Mouse (Mus musculus): Measurements from ENCODE around the gene Sf3a2. TPM values are rescaled to one million over a fixed set of nuclear protein-coding genes. Genes with fewer than 3 reads are reported as not detected.

Gene Sf3a2
- polyA plus RNA-seq, 1 experiment, result 38.5 TPM

GRCm38 (mm10) chr10:80756967-80757366, 41.0 kb upstream of the Sf3a2 start:
- no peak overlapping the region for H3K27ac ChIP-seq (ENCODE audit: insufficient read depth, low read depth, low read length)
- H3K4me1 ChIP-seq (ENCODE audit: control insufficient read depth, insufficient read depth, low read length), result peaks cover 65% of the 10 kb centered on the region
- TF ChIP-seq POLR2A (IDR thresholded peaks at IDR 0.05; ENCODE audit: borderline replicate concordance, low read depth, low read length) (no peak), CTCF (IDR thresholded peaks at IDR 0.05; ENCODE audit: low read depth, low read length) (no peak)
- H3K4me3 ChIP-seq (ENCODE audit: insufficient read depth, low read length), result peak overlapping the region; percentile 91

GRCm38 (mm10) chr10:80757717-80758116, 40.3 kb upstream of the Sf3a2 start:
- Histone ChIP-seq H3K27ac (ENCODE audit: insufficient read depth, low read depth, low read length) (no peak overlapping the region), H3K4me3 (ENCODE audit: insufficient read depth, low read length) (no peak overlapping the region), H3K4me1 (ENCODE audit: control insufficient read depth, insufficient read depth, low read length) (peaks cover 67% of the 10 kb centered on the region)
- TF ChIP-seq CTCF (IDR thresholded peaks at IDR 0.05; ENCODE audit: low read depth, low read length), result no peak

DNA sequence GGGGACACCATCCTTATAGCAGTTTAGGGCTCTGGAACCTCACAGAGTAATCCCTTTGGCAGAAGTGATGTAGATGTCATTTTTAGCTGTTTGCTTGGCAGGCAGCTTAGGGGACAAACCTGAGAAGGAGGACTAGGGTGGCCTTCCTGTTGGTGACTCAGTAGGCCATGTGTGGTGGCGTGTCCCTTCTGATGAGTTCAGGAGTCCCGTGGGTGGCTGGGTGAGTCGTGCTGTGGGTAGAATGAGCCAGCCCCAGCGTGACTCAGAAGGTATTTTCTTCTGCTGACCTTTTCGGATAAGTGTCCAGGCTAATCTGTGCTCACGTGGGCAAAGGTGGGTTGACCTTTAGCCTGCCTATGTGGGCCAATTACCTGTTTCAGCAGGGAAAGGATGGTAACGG, 39.3 kb upstream of the Sf3a2 start:
- H3K4me3 ChIP-seq (ENCODE audit: insufficient read depth, low read length), result no peak overlapping the region
- TF ChIP-seq CTCF (IDR thresholded peaks at IDR 0.05; ENCODE audit: low read depth, low read length) (no peak), POLR2A (IDR thresholded peaks at IDR 0.05; ENCODE audit: borderline replicate concordance, low read depth, low read length) (no peak)
- no peak overlapping the region for H3K27ac ChIP-seq (ENCODE audit: insufficient read depth, low read depth, low read length)
- peaks cover 71% of the 10 kb centered on the region for H3K4me1 ChIP-seq (ENCODE audit: control insufficient read depth, insufficient read depth, low read length)

GRCm38 (mm10) chr10:80760596-80761524, 37.1 kb upstream of the Sf3a2 start:
- peaks cover 71% of the 10 kb centered on the region for H3K4me1 ChIP-seq (ENCODE audit: control insufficient read depth, insufficient read depth, low read length)
- no peak overlapping the region for H3K27ac ChIP-seq (ENCODE audit: insufficient read depth, low read depth, low read length)
- TF ChIP-seq POLR2A (IDR thresholded peaks at IDR 0.05; ENCODE audit: borderline replicate concordance, low read depth, low read length), result no peak
- TF ChIP-seq CTCF (IDR thresholded peaks at IDR 0.05; ENCODE audit: low read depth, low read length), result no peak
- H3K4me3 ChIP-seq (ENCODE audit: insufficient read depth, low read length), result no peak overlapping the region

- Histone ChIP-seq H3K4me3 (ENCODE audit: insufficient read depth, low read length) (no peak overlapping the region), H3K4me1 (ENCODE audit: control insufficient read depth, insufficient read depth, low read length) (peaks cover 66% of the 10 kb centered on the region), H3K27ac (ENCODE audit: insufficient read depth, low read depth, low read length) (no peak overlapping the region)
- no peak for TF ChIP-seq POLR2A (IDR thresholded peaks at IDR 0.05; ENCODE audit: borderline replicate concordance, low read depth, low read length)
- no peak for TF ChIP-seq CTCF (IDR thresholded peaks at IDR 0.05; ENCODE audit: low read depth, low read length)
Measured at GRCm38 (mm10) chr10:80761821-80762220, 36.2 kb upstream of the Sf3a2 start.

DNA sequence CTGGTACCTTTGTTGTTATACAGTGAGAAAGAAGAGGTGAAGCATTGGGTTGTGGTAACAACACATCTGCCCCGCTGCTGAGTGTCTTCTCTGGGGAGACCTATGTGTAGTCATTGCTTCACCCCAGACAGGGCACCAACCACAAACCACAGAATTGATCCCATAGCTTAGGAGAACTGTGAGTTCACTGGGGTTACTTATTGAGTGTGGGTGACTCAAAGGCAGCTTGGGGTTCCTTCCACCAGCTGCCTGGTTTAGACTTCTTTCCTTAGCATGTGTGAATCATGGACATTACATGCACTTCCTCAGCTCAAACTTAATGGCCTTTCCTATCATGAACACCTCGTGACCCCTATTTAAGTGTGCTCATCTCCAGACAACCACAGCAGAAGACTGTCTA, 34.5 kb upstream of the Sf3a2 start:
- Histone ChIP-seq H3K4me3 (ENCODE audit: insufficient read depth, low read length) (no peak overlapping the region), H3K4me1 (ENCODE audit: control insufficient read depth, insufficient read depth, low read length) (peaks cover 50% of the 10 kb centered on the region), H3K27ac (ENCODE audit: insufficient read depth, low read depth, low read length) (no peak overlapping the region)
- TF ChIP-seq POLR2A (IDR thresholded peaks at IDR 0.05; ENCODE audit: borderline replicate concordance, low read depth, low read length), result no peak
- no peak for TF ChIP-seq CTCF (IDR thresholded peaks at IDR 0.05; ENCODE audit: low read depth, low read length)

DNA sequence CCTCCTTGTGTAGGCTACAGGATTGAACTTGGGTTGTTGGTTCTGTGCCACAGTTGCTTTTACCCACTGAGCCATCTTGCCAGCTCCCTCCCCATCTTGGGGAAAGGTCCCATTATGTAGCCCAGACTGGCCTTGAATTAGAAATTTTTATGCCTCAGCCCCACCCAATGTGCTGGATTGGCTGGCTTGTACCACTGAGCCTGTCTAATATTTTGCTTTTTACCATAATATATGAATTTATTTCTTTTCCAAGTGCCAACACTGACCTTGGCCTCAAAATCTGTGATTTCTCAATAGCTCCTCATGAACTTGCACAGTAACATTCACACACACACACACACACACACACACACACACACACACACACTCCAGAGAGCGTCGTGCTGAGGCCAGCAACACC, 32.3 kb upstream of the Sf3a2 start:
- no peak for TF ChIP-seq CTCF (IDR thresholded peaks at IDR 0.05; ENCODE audit: low read depth, low read length)
- no peak for TF ChIP-seq POLR2A (IDR thresholded peaks at IDR 0.05; ENCODE audit: borderline replicate concordance, low read depth, low read length)
- H3K4me1 ChIP-seq (ENCODE audit: control insufficient read depth, insufficient read depth, low read length), result peaks cover 33% of the 10 kb centered on the region
- H3K4me3 ChIP-seq (ENCODE audit: insufficient read depth, low read length), result no peak overlapping the region
- H3K27ac ChIP-seq (ENCODE audit: insufficient read depth, low read depth, low read length), result no peak overlapping the region

GRCm38 (mm10) chr10:80766161-80766815, 31.7 kb upstream of the Sf3a2 start:
- H3K4me3 ChIP-seq (ENCODE audit: insufficient read depth, low read length), result no peak overlapping the region
- H3K27ac ChIP-seq (ENCODE audit: insufficient read depth, low read depth, low read length), result no peak overlapping the region
- TF ChIP-seq POLR2A (IDR thresholded peaks at IDR 0.05; ENCODE audit: borderline replicate concordance, low read depth, low read length) (no peak), CTCF (IDR thresholded peaks at IDR 0.05; ENCODE audit: low read depth, low read length) (no peak)
- peaks cover 29% of the 10 kb centered on the region for H3K4me1 ChIP-seq (ENCODE audit: control insufficient read depth, insufficient read depth, low read length)

- H3K4me3 ChIP-seq (ENCODE audit: insufficient read depth, low read length), result no peak overlapping the region
- no peak overlapping the region for H3K27ac ChIP-seq (ENCODE audit: insufficient read depth, low read depth, low read length)
- peaks cover 21% of the 10 kb centered on the region for H3K4me1 ChIP-seq (ENCODE audit: control insufficient read depth, insufficient read depth, low read length)
- TF ChIP-seq CTCF (IDR thresholded peaks at IDR 0.05; ENCODE audit: low read depth, low read length) (no peak), POLR2A (IDR thresholded peaks at IDR 0.05; ENCODE audit: borderline replicate concordance, low read depth, low read length) (no peak)
Measured at GRCm38 (mm10) chr10:80768365-80768764, 29.6 kb upstream of the Sf3a2 start.

- H3K4me1 ChIP-seq (ENCODE audit: control insufficient read depth, insufficient read depth, low read length), result peaks cover 29% of the 10 kb centered on the region
- no peak overlapping the region for H3K4me3 ChIP-seq (ENCODE audit: insufficient read depth, low read length)
- TF ChIP-seq POLR2A (IDR thresholded peaks at IDR 0.05; ENCODE audit: borderline replicate concordance, low read depth, low read length) (no peak), CTCF (IDR thresholded peaks at IDR 0.05; ENCODE audit: low read depth, low read length) (no peak)
Measured at GRCm38 (mm10) chr10:80773816-80774215, 24.2 kb upstream of the Sf3a2 start.

More at GRCm38 (mm10) chr10:80773816-80774215, 24.2 kb upstream of the Sf3a2 start:
- peak overlapping the region; percentile 50 for H3K27ac ChIP-seq (ENCODE audit: insufficient read depth, low read depth, low read length)

All from bone marrow macrophage, adult 2 months (primary cell).